In the genomic region with DNA sequence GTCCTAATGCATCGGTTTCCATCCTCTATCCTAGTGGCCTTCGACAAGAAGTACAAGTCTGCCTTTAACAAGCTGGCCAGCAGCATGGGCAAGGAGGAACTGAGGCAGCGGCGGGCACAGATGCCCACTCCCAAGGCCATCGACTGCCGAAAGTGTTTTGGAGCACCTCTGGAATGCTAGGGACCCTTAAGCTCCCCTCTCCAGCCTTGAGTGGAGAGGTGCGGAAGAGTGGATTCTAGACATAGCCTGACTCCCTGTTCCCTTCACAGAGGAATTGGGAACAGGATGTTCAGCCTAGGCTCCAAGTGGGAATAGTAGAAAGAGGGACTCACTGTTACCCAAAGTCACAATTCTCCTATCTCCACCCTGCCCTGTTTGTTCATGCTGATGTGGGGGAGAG, we compare ENCODE assay signal across 21 mouse cellular contexts. TPM values are rescaled to one million over a fixed set of nuclear protein-coding genes. Genes with fewer than 3 reads are reported as not detected.
DNase-seq lines count a peak whose midpoint lies in the region; ATAC-seq and TF ChIP-seq lines count a peak whose summit lies in the region.
"Had no signal": no experiment of that assay in that cellular context is flagged by ENCODE, and none has a peak within 500 bp of the region (broad histone marks: within the 10 kb centered on the region; RNA-seq: fewer than 3 reads in every experiment).

No protein-coding gene starts in this region.

- 93% methylated on average over 7 of the region's 7 CpGs for WGBS in forebrain, embryonic 15.5 days

- no peak for ATAC-seq in forebrain, embryonic 15.5 days (replicated peaks)
- ATAC-seq: forebrain, embryonic 13.5 days; intestine, embryonic 15.5 days had no signal

- peaks cover 27% of the 10 kb centered on the region for H3K36me3 ChIP-seq in forebrain, embryonic 15.5 days

- H3K4me1 ChIP-seq in forebrain, embryonic 15.5 days: no peaks in the 10 kb centered on the region
- H3K4me1 ChIP-seq: forebrain, embryonic 13.5 days; intestine, embryonic 15.5 days had no signal

- H3K9me3 ChIP-seq in forebrain, embryonic 15.5 days: no peaks in the 10 kb centered on the region
- H3K9me3 ChIP-seq: embryonic facial prominence, embryonic 10.5 days; forebrain, embryonic 13.5 days; heart, embryonic 15.5 days; hindbrain, embryonic 10.5 days; intestine, embryonic 15.5 days had no signal

- H3K27me3 ChIP-seq in forebrain, embryonic 15.5 days: no peaks in the 10 kb centered on the region
- H3K27me3 ChIP-seq: forebrain, embryonic 13.5 days; heart, embryonic 15.5 days; intestine, embryonic 15.5 days had no signal

- H3K27ac ChIP-seq in left cerebral cortex, adult 2 months: peak overlapping the region; percentile 72; the same call in 1 of the 2 replicates
- no peak overlapping the region for H3K27ac ChIP-seq in forebrain, embryonic 15.5 days (replicated peaks)
- H3K27ac ChIP-seq: embryonic facial prominence, embryonic 10.5 days; forebrain, embryonic 13.5 days; gastrocnemius, adult 2 months; heart, embryonic 15.5 days; hindbrain, embryonic 10.5 days; hindbrain, embryonic 14.5 days; intestine, embryonic 15.5 days had no signal

- H3K9ac ChIP-seq in forebrain, embryonic 15.5 days (replicated peaks): no peak overlapping the region
- H3K9ac ChIP-seq: forebrain, embryonic 13.5 days; heart, embryonic 15.5 days; hindbrain, embryonic 14.5 days; intestine, embryonic 15.5 days had no signal

- DNase-seq in cerebellum, adult 9-11 months: peak; percentile 23
- no peak for DNase-seq in cerebellum, adult 8-10 months
- DNase-seq in left cerebral cortex, adult 2 months (ENCODE audit: extremely low spot score in 1 of 2, low spot score in 2 of 2): no peak
- DNase-seq in left cerebral cortex, postnatal 25 days (ENCODE audit: low spot score in 2 of 2): no peak
- peak; percentile 21 for DNase-seq in lung, postnatal 14 days
- no peak for DNase-seq in lung, postnatal 10 days
- DNase-seq: adrenal gland, adult 2 months; adrenal gland, postnatal 25 days; cerebellum, postnatal 25 days; gastrocnemius, adult 2 months; gastrocnemius, postnatal 25 days had no signal

- H3K4me2 ChIP-seq in forebrain, embryonic 15.5 days (replicated peaks): no peak overlapping the region
- H3K4me2 ChIP-seq: forebrain, embryonic 13.5 days; heart, embryonic 11.5 days; heart, embryonic 15.5 days; hindbrain, embryonic 14.5 days; intestine, embryonic 15.5 days had no signal

- TF ChIP-seq CTCF in left cerebral cortex, adult 2 months (IDR thresholded peaks at IDR 0.05): no peak

- intact Hi-C loops in left cerebral cortex, adult 2 months (cut with DNase I): no loop called here
- intact Hi-C loops in left cerebral cortex, postnatal 25 days (cut with DNase I): no loop called here

- H3K4me3 ChIP-seq in left cerebral cortex, adult 2 months: no peak overlapping the region
- no peak overlapping the region for H3K4me3 ChIP-seq in forebrain, embryonic 15.5 days
- H3K4me3 ChIP-seq: embryonic facial prominence, embryonic 10.5 days; forebrain, embryonic 13.5 days; gastrocnemius, adult 2 months; heart, embryonic 15.5 days; hindbrain, embryonic 10.5 days; intestine, embryonic 15.5 days had no signal

RNA-seq across cellular contexts. Expression of gene Gatad2b, which starts 13.2 kb away (rescaled TPM):
- total RNA-seq in left cerebral cortex, adult 2 months (2021): 100 to 1,000 TPM in 1 of 2 experiments, 10 to 100 TPM in 1; 93.5 to 103 TPM
- total RNA-seq in left cerebral cortex, postnatal 25 days (2021): 10 to 100 TPM; 88.3 to 97.4 TPM
- polyA plus RNA-seq in forebrain, embryonic 15.5 days (2015; fragmentation: Nextera tagmentation; extraction: Ambion mirVana): 15.2 TPM in 2 replicates

RNA-seq across cellular contexts. Expression of gene Dennd4b, which starts 14.8 kb away (rescaled TPM):
- total RNA-seq in left cerebral cortex, adult 2 months (2021): 10 to 100 TPM; 35.0 to 36.7 TPM
- 10 to 100 TPM; 30.5 to 33.4 TPM for total RNA-seq in left cerebral cortex, postnatal 25 days (2021)
- 5.4 and 7.2 TPM in 2 replicates for polyA plus RNA-seq in forebrain, embryonic 15.5 days (2015; fragmentation: Nextera tagmentation; extraction: Ambion mirVana)

RNA-seq across cellular contexts. Expression of gene Crtc2, which starts 25.8 kb away (rescaled TPM):
- 10 to 100 TPM; 39.5 to 43.6 TPM for total RNA-seq in left cerebral cortex, adult 2 months (2021)
- total RNA-seq in left cerebral cortex, postnatal 25 days (2021): 10 to 100 TPM; 25.8 to 30.7 TPM
- polyA plus RNA-seq in forebrain, embryonic 15.5 days (2015; fragmentation: Nextera tagmentation; extraction: Ambion mirVana): 20.8 and 21.1 TPM in 2 replicates

RNA-seq across cellular contexts. Expression of gene Slc39a1, which starts 31.8 kb away (rescaled TPM):
- total RNA-seq in left cerebral cortex, adult 2 months (2021): 10 to 100 TPM; 38.8 to 43.0 TPM
- total RNA-seq in left cerebral cortex, postnatal 25 days (2021): 10 to 100 TPM; 47.7 to 48.8 TPM
- 42.8 and 43.2 TPM in 2 replicates for polyA plus RNA-seq in forebrain, embryonic 15.5 days (2015; fragmentation: Nextera tagmentation; extraction: Ambion mirVana)

RNA-seq across cellular contexts. Expression of gene Creb3l4, which starts 36.4 kb away (rescaled TPM):
- total RNA-seq in left cerebral cortex, adult 2 months (2021): under 1 TPM; 0.42 to 0.50 TPM
- not detected for total RNA-seq in left cerebral cortex, postnatal 25 days (2021)
- 3.7 TPM in 2 replicates for polyA plus RNA-seq in forebrain, embryonic 15.5 days (2015; fragmentation: Nextera tagmentation; extraction: Ambion mirVana)
- total RNA-seq: gastrocnemius, adult 2 months; granulocyte monocyte progenitor cell, adult 5-6 weeks; heart, postnatal 25 days had no signal

Comparison
In these comparisons a context has a peak if more than half of its experiments do, and no peak if none do; other contexts are left out.
1. DNase-seq: peak in cerebellum, adult 9-11 months (single experiment) and lung, postnatal 14 days (single experiment); none in cerebellum, adult 8-10 months (single experiment), left cerebral cortex, adult 2 months (0 of 2), left cerebral cortex, postnatal 25 days (0 of 2) and lung, postnatal 10 days (single experiment).